7 mouse cellular contexts compared by ENCODE assay signal in genomic region chr5:140420616-140421015, GRCm38 (mm10). TPM values are rescaled to one million over a fixed set of nuclear protein-coding genes. Genes with fewer than 3 reads are reported as not detected.
A peak's percentile ranks its signal among the peaks of the same experiment; 100 is the strongest.
DNase-seq lines count a peak whose midpoint lies in the region; ATAC-seq and TF ChIP-seq lines count a peak whose summit lies in the region.

No protein-coding gene starts in this region.

- H3K4me2 ChIP-seq in forebrain, embryonic 13.5 days = peak overlapping the region; percentile 93
- H3K4me2 ChIP-seq in liver, embryonic 13.5 days = peak overlapping the region; percentile 93

- WGBS in forebrain, embryonic 13.5 days = 78% methylated on average over 4 of the region's 4 CpGs
- 11% methylated on average over 4 of the region's 4 CpGs for WGBS in liver, embryonic 13.5 days (ENCODE audit: insufficient replicate concordance)

- H3K4me3 ChIP-seq in testis, adult 2 months (ENCODE audit: control insufficient read depth, low read depth, low read length) = peak overlapping the region; percentile 93
- peak overlapping the region; percentile 96 for H3K4me3 ChIP-seq in forebrain, embryonic 13.5 days
- peak overlapping the region; percentile 79 for H3K4me3 ChIP-seq in liver, embryonic 13.5 days (replicated peaks)

- H3K9ac ChIP-seq in forebrain, embryonic 13.5 days = peak overlapping the region; percentile 97
- H3K9ac ChIP-seq in liver, embryonic 13.5 days = peak overlapping the region; percentile 95

- no peak for DNase-seq in testis, postnatal 14 days (ENCODE audit: low spot score)
- DNase-seq in liver, embryonic 13.5 days = peak; percentile 45
- DNase-seq in cerebellum, adult 9-11 months = no peak
- no peak for DNase-seq in cerebellum, adult 18-20 months

- TF ChIP-seq CTCF in testis, adult 2 months (IDR thresholded peaks at IDR 0.05; ENCODE audit: control insufficient read depth, insufficient read depth, insufficient replicate concordance, low read depth, low read length) = no peak

- no peak for TF ChIP-seq POLR2A in testis, adult 2 months (IDR thresholded peaks at IDR 0.05; ENCODE audit: control insufficient read depth, low read depth, low read length)

- no peaks in the 10 kb centered on the region for H3K27me3 ChIP-seq in testis, adult 2 months (ENCODE audit: control insufficient read depth, insufficient read depth, low read length)
- no peaks in the 10 kb centered on the region for H3K27me3 ChIP-seq in forebrain, embryonic 13.5 days
- no peaks in the 10 kb centered on the region for H3K27me3 ChIP-seq in liver, embryonic 13.5 days

- no peak overlapping the region for H3K27ac ChIP-seq in testis, adult 2 months (ENCODE audit: control insufficient read depth, insufficient read depth, low read depth, low read length)
- no peak overlapping the region for H3K27ac ChIP-seq in forebrain, embryonic 13.5 days
- H3K27ac ChIP-seq in liver, embryonic 13.5 days = peak overlapping the region; percentile 85

- peaks cover 3% of the 10 kb centered on the region for H3K36me3 ChIP-seq in testis, adult 2 months (ENCODE audit: control insufficient read depth, insufficient read depth, low read length)
- peaks cover 25% of the 10 kb centered on the region for H3K36me3 ChIP-seq in forebrain, embryonic 13.5 days (ENCODE audit: poor library complexity, severe bottlenecking)
- peaks cover 38% of the 10 kb centered on the region for H3K36me3 ChIP-seq in liver, embryonic 13.5 days

- ATAC-seq in forebrain, embryonic 13.5 days = no peak
- no peak for ATAC-seq in liver, embryonic 13.5 days (ENCODE audit: low read depth)
- ATAC-seq in inflammation-experienced regulatory T-cells, adult 6 months = no peak

- H3K4me1 ChIP-seq in testis, adult 2 months (ENCODE audit: control insufficient read depth, insufficient read depth, low read length) = peaks cover 9% of the 10 kb centered on the region
- peaks cover 25% of the 10 kb centered on the region for H3K4me1 ChIP-seq in forebrain, embryonic 13.5 days
- H3K4me1 ChIP-seq in liver, embryonic 13.5 days (replicated peaks) = peaks cover 39% of the 10 kb centered on the region

- H3K9me3 ChIP-seq in forebrain, embryonic 13.5 days (replicated peaks) = no peaks in the 10 kb centered on the region
- H3K9me3 ChIP-seq in liver, embryonic 13.5 days (replicated peaks) = no peaks in the 10 kb centered on the region

RNA-seq across cellular contexts. Expression of gene Eif3b, which starts 1.5 kb away (rescaled TPM):
- polyA plus RNA-seq in testis, adult 2 months (2012; rRNA removed) = 249 and 275 TPM in 2 replicates
- polyA plus RNA-seq in forebrain, embryonic 13.5 days (2015; fragmentation: Nextera tagmentation; extraction: Ambion mirVana) = 84.0 and 95.0 TPM in 2 replicates
- 101 and 120 TPM in 2 replicates for polyA plus RNA-seq in liver, embryonic 13.5 days (2015; fragmentation: Nextera tagmentation; extraction: Ambion mirVana)
- 10 to 100 TPM; 25.8 to 31.8 (median 29.5) TPM for polyA plus RNA-seq in inflammation-experienced regulatory T-cells, adult 6 months (2017; shearing (Covaris generic))

RNA-seq across cellular contexts. Expression of gene Gm4869, which starts 24.8 kb away (rescaled TPM):
- 0.14 and 0.16 TPM in 2 replicates for polyA plus RNA-seq in testis, adult 2 months (2012; rRNA removed)
- polyA plus RNA-seq in forebrain, embryonic 13.5 days (2015; fragmentation: Nextera tagmentation; extraction: Ambion mirVana) = not detected in 2 replicates
- polyA plus RNA-seq in liver, embryonic 13.5 days (2015; fragmentation: Nextera tagmentation; extraction: Ambion mirVana) = not detected in 2 replicates
- polyA plus RNA-seq in inflammation-experienced regulatory T-cells, adult 6 months (2017; shearing (Covaris generic)) = not detected

RNA-seq across cellular contexts. Expression of gene Snx8, which starts 31.6 kb away (rescaled TPM):
- polyA plus RNA-seq in testis, adult 2 months (2012; rRNA removed) = 3.8 and 4.3 TPM in 2 replicates
- polyA plus RNA-seq in forebrain, embryonic 13.5 days (2015; fragmentation: Nextera tagmentation; extraction: Ambion mirVana) = 17.6 and 20.6 TPM in 2 replicates
- 10.5 and 10.9 TPM in 2 replicates for polyA plus RNA-seq in liver, embryonic 13.5 days (2015; fragmentation: Nextera tagmentation; extraction: Ambion mirVana)
- polyA plus RNA-seq in inflammation-experienced regulatory T-cells, adult 6 months (2017; shearing (Covaris generic)) = 1 to 10 TPM in 2 of 3 experiments, under 1 TPM in 1; 0.50 to 2.1 (median 1.6) TPM
